Mouse (Mus musculus) heart, postnatal 14 days (tissue): ENCODE measurements around the gene Crebrf. TPM values are rescaled to one million over a fixed set of nuclear protein-coding genes. Genes with fewer than 3 reads are reported as not detected.

Experiments used
- DNase-seq, 2 experiments: peaks; one replicate each; pipeline ENCODE4 v3.0.0; 2021 to 2022
- intact Hi-C: fragments of 180-260 bp; cut with DNase I; formaldehyde crosslinking; loops from one replicate; pipeline ENCODE4 v1.15.1; 2025
- total RNA-seq, 2 experiments: library from RNA; stranded (reverse); gene quantifications; 2 replicates each; pipeline ENCODE4 v1.2.3; 2021

The Crebrf gene
- total RNA-seq, 2 experiments from 2014 or later, result 44.5 to 49.6 TPM

GRCm38 (mm10) chr17:26767754-26768124, 52.3 kb downstream of the Crebrf start:
- no peak for DNase-seq
- intact Hi-C loops, result no loop called here

DNA sequence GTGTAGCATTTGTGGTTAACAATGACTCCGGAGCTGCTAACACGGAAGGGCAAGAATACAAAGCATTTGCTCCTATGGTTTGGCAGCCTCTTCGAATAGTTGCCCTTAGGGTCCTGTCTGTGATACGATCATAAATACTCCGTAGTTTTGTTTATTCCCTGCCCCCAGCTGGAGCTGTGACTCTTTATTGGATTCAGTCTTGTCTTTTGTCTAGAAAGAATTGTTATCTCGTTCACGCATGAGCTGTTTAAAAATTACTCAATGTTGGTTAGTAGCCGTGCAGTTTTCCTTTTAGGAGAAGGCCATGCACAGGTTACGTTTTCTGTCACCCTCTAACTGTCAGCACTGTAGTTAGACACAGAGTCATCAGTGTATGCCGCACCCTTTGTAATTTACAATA, 60.8 kb downstream of the Crebrf start:
- intact Hi-C loops, result loop anchor here (5.0 kb wide), 1 partner anchor 59 kb away; the partner anchor contains the start of gene Crebrf
- no peak for DNase-seq

- DNase-seq, result no peak
- intact Hi-C loops, result loop anchor here (5.0 kb wide), 1 partner anchor 61 kb away; the partner anchor contains the start of gene Crebrf
These were observed 62.6 kb downstream of the Crebrf start for GRCm38 (mm10) chr17:26778001-26778400.

DNA sequence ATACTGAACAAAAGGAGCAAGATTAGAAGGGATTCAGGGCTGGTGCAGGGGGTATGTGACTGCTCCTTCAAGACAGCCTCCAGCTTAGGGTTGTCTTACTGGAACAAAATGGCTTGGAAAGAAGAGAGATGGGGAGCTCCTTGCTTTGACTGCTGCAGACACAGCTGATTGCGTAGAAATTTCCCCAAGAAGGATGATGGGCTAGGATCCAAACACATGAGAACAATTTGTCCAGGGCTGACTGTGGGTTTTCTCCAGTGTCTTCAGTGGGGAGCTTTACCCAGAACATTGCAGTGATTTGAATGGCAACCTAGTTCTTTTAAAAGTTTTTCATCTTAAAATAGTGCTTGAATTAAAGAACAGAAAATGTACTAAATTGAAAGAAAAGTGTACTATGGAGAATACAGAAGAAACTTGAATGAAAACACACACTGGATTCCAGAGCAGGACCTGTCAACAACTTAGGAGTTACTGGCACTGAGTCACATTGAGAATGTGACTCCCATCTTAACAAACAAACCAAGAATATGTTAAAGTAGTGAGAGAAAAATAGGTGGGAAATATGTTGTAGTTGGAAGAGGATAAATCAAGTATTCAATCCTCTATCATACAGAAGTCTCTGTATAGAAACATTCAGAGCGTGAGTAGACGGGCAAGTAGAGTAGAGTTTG, 63.1 kb downstream of the Crebrf start:
- DNase-seq, result no peak
- intact Hi-C loops, result loop anchor here (5.0 kb wide), 1 partner anchor 61 kb away; the partner anchor contains the start of gene Crebrf

DNA sequence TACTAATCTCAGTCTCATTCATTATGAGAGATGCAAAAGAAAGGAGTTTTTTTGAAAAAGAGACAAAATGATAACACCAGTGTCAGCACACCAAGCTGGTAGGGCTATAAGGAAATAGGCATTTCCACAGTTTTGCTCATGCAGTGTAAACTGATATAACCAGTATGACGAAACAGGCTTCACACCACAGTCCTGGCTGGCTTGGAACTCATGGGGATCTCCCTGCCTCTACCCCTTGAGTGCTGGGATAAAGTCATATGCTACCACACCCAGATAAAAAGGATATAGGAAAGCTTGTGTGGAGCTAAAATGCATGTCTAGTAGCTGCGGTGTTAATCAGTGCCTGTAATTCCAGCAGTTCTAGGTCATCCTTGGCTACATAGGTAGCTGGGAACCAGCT, 64.0 kb downstream of the Crebrf start:
- DNase-seq, result no peak
- intact Hi-C loops, result loop anchor here (5.0 kb wide), 1 partner anchor 62 kb away; the partner anchor contains the start of gene Crebrf

GRCm38 (mm10) chr17:26780750-26781571, 65.5 kb downstream of the Crebrf start, which contains the start of gene Bnip1:
TSS of gene Bnip1 (plus strand) at chr17:26781066.
- DNase-seq, result peak; percentile 75 to 84
- intact Hi-C loops, result loop anchor here (5.0 kb wide), 1 partner anchor 119 kb away; the partner anchor contains the start of gene Atp6v0e

DNA sequence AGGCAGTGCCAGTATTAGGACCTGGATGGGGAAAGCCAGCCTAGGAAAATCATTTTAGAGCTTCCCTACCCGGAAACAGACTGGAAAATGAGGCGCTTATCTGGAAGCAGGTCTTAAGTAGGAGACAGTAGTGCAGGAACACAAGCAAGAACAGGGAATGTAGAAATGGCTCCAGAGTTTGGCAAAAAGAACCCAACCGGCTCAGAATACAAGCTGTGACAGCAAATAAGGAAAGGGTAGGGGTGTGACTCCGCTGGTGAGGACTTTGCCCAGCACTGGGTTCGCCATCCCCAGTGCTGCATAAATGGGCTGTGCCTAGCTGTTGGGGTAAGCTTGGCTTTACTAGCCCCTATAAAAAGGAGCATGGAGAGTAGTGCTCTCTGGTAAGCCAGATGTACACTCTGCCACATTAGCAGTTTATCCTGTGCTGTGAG, 66.2 kb downstream of the Crebrf start:
- no peak for DNase-seq
- intact Hi-C loops, result loop anchor here (5.0 kb wide), 1 partner anchor 119 kb away; the partner anchor contains the start of gene Atp6v0e

GRCm38 (mm10) chr17:26784525-26784924, 69.1 kb downstream of the Crebrf start:
- no peak for DNase-seq
- intact Hi-C loops, result loop anchor here (5.0 kb wide), 1 partner anchor 122 kb away; the partner anchor contains the start of gene Atp6v0e

GRCm38 (mm10) chr17:26786586-26786985, 71.1 kb downstream of the Crebrf start:
- intact Hi-C loops, result no loop called here
- DNase-seq, result no peak

DNA sequence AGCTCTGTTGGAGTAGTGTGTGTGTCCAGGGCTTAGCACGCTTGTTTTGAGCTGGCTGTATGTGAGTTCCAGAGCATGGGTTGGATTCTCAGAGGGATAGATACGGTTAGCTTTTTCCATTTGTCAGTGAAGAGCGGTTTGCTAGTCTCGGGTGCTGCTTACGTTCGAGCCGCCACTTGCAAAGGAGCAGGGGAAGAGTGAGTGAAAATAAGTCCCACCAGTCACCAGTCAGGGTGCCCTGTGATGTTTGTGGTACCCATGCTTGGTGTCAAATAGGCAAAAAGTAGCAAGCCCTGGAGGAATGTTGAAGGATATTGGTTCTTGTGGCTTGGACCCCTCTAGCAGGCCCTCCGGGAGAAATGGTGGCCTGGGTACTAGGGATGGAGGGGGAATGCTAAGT, 73.5 kb downstream of the Crebrf start:
- no peak for DNase-seq
- intact Hi-C loops, result no loop called here

DNA sequence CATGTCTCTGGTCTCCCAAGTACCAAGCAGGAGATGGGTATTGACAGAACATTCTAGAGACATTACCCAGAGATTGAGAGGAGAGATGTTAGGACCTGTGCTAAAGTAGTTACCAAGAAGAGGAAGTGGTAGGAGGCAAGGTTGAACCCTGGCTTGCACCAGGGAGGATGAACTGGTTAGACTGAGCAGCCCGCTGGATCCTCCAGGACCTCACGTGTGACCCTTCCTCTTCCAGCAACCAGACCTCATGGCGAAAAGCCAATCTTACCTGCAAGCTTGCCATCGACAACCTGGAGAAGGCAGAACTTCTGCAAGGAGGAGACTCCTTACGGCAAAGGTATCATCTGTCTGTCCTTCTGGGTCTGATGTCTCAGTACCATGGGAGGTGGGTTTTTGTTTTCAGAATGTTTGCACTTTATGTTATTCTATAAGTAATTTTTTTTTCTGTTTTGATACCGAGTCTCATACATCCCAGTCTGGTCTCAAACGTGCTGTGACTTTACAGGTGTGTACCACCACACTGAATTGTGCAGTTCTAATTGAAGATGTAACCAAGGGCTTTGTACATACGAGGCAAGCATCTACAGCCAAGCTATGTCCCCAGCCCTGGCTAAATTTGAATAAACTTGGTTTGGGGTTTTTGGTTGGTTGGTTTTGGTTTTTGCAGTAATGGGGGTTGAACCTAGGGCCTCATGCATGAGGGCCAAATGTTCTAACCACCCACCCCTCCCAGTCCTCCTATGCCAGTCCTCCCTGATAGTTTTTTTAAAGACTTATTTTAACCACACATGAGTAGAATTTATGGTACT, 74.2 kb downstream of the Crebrf start:
- no peak for DNase-seq
- intact Hi-C loops, result no loop called here

DNA sequence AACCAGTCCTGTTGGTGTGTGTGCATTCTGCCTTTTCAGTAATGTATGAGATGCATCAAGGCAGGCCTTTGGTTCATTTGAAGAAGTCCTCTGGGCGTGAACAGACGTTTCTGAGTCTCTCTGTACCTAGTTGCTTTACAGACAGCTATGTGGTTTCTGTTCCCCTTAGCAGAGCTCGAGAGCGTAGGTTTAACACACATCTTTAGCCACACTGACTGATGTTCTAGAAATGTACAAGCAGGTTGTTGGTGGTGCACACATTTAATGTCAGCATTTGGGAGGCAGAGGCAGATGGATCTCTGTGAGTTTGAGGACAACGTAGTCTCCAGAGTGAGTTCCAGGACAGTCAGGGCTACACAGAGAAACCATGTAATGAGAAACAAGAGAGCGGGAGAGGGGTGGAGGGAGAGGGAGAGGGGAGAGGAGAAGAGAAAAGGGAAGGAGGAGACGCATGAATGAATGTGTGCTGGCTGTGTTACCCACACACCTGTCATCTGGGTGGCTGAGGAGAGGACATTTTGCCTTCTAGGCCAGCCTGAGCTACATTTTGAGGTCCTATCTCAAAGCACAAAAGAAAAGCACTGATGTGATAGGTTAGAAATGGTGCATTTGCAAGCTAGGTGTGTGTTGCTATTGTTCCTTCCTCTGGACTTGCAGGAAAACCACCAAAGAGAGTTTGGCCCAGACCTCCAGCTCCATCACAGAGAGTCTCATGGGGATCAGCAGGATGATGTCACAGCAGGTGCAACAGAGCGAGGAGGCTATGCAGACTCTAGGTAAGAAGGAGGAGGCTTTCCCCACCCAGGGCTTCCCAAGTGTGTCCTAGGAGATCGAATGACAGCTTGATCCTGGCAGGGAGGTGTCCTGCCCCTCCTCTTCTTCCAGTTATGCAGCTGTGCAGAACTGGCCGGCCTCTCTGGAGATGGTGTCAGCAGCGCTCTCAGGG, 75.1 kb downstream of the Crebrf start:
- intact Hi-C loops, result no loop called here

DNA sequence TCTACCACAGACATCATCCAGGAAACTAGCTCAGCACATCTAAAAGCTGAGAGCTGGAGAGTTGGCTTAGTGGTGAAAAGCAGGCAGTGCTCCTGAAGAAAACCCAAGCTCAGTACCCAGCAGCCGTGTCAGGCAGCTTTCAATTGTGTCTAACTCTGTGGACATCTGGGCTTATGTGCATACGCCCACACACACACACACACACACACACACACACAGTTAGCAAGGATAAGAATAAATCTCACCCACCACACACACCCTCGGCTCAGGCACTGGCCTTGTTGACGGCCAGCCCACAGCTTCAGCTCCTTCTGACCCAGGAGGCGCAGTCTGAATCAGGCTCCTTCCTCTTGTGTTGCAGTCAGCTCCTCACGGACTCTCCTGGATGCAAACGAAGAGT, 76.1 kb downstream of the Crebrf start:
- intact Hi-C loops, result no loop called here
- no peak for DNase-seq

More for the DNA sequence above, 75.1 kb downstream of the Crebrf start:
- DNase-seq, result no peak

GRCm38 (mm10) chr17:26792096-26792495, 76.6 kb downstream of the Crebrf start:
- DNase-seq, result peak; percentile 25 to 38
- intact Hi-C loops, result no loop called here

DNA sequence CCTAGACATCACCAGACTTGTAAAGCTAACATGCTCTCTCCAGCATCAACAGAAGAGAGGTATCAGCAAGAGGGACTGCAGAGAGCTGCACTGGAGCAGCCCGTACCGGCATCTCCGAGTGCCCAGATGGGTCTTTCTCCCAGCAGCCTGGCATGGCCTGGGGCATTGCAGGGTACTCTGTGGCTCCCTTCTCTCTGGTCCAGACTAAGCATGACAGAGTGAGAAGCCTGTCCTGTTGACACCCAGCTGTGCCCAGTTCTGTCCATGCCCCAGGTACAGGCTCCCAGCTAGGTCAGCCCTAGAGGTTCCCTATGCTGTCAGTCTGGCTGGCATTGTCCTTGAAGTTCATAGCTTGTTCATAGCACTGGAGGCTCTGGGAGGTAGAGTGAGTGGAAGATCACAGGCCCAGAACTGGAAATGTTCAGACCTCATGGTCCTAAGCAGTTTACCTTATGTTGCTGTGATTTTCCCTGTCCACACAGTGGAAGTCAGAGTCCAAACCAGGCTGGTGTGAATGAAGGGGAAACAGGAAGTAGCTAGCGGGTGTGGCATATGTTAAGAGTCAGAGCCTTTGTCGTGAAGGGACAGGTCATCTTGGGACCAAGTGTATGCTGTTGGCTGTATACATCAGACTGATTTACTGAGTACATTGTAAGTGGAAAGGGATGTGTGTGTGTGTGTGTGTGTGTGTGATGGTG, 77.8 kb downstream of the Crebrf start:
- DNase-seq, result no peak

DNA sequence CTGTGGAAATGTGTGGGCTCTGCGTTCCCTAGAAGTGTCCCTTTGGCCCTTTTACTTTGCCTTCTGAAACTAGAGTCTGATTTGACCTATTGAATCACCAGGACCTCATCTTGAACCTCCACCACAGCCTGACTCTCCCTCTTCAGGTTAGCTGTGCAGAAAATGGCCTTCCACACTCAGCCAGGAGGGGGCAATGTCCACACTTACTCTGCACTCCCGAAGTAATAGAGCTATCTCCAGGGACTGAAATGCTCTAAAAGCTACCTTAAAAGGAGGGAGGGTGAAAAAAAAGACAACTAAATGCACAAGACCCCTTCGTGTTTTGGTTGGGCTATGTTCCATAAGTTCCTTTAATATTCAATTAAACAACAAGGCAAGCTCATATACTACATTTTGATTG, 79.3 kb downstream of the Crebrf start:
- intact Hi-C loops, result loop anchor here (1.0 kb wide), 1 partner anchor 92 kb away; no protein-coding TSS in a partner anchor
- peak; percentile 60 to 81 for DNase-seq

More for the DNA sequence above, 77.8 kb downstream of the Crebrf start:
- intact Hi-C loops, result no loop called here

- no peak for DNase-seq
- intact Hi-C loops, result loop anchor here (1.0 kb wide), 1 partner anchor 91 kb away; no protein-coding TSS in a partner anchor
These were observed 79.9 kb downstream of the Crebrf start for GRCm38 (mm10) chr17:26795386-26795785.

- no peak for DNase-seq
- intact Hi-C loops, result no loop called here
These were observed 82.1 kb downstream of the Crebrf start for GRCm38 (mm10) chr17:26797379-26798128.
